Mouse (Mus musculus) heart, postnatal 0 days (tissue): ENCODE data around the gene Prkar2a.

ENCODE experiments used
- CTCF ChIP-seq: IDR thresholded peaks from 2 replicates; pipeline ENCODE4 v1.5.1; 2016; ENCODE audit warnings: antibody characterized with exemption, control low read depth, low read depth
- EP300 ChIP-seq: IDR thresholded peaks from 2 replicates; pipeline ENCODE4 v1.6.1; 2016; ENCODE audit warnings: antibody characterized with exemption, low read depth

- no peak for TF ChIP-seq CTCF
- TF ChIP-seq EP300 = peak; percentile 84
These were observed 40.2 kb upstream of the Prkar2a start, which contains the start of gene Arih2 for GRCm38 (mm10) chr9:108648611-108649560.
